20 mouse cellular contexts compared by ENCODE assay signal in the genomic region with DNA sequence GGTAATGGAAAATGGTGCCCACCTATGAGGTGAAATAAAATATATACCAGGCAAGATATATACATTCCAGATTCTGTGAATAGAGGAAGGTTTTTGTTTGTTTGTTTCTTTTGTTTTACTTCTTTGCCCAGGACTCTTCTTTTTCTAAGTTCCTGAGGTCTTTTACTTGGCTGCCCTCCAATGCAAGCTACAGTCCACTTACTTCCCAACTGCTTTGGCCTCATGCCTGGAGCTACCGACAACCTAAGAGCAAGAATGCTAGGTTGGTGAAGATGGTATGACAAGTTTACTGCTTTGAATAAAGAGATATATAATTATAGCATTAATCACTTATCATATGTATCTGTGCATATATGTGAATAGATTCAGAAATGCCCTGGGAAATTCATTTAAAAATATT.
DNase-seq lines count a peak whose midpoint lies in the region; ATAC-seq and TF ChIP-seq lines count a peak whose summit lies in the region.
"Had no signal": no experiment of that assay in that cellular context is flagged by ENCODE, and none has a peak within 500 bp of the region (broad histone marks: within the 10 kb centered on the region; RNA-seq: fewer than 3 reads in every experiment).

No protein-coding gene starts in this region.

- H3K4me3 ChIP-seq in heart, postnatal 0 days (ENCODE audit: low read depth, low read length), result no peak overlapping the region
- H3K4me3 ChIP-seq in lung, embryonic 14.5 days (ENCODE audit: low read depth, low read length), result no peak overlapping the region
- H3K4me3 ChIP-seq: erythroblast, embryonic 14.5 days; heart, embryonic 13.5 days; layer of hippocampus, adult 2 months; left cerebral cortex, adult 2 months; limb, embryonic 12.5 days; liver, embryonic 15.5 days; neural tube, embryonic 12.5 days; stomach, embryonic 15.5 days had no signal

- no peak overlapping the region for H3K9ac ChIP-seq in heart, postnatal 0 days (replicated peaks; ENCODE audit: low read depth, low read length)
- H3K9ac ChIP-seq in lung, embryonic 14.5 days, result no peak overlapping the region
- H3K9ac ChIP-seq: heart, embryonic 13.5 days; limb, embryonic 12.5 days; liver, embryonic 15.5 days; neural tube, embryonic 12.5 days; stomach, embryonic 15.5 days had no signal

- ATAC-seq in heart, postnatal 0 days (ENCODE audit: insufficient read depth, low read depth), result no peak
- ATAC-seq in lung, embryonic 14.5 days (ENCODE audit: insufficient read depth), result no peak
- no peak for ATAC-seq in megakaryocyte progenitor cell, adult 5-6 weeks (replicated peaks; ENCODE audit: poor library complexity)
- ATAC-seq: forebrain, embryonic 14.5 days had no signal

- TF ChIP-seq CTCF in heart, postnatal 0 days (IDR thresholded peaks at IDR 0.05; ENCODE audit: low read depth), result no peak
- no peak for TF ChIP-seq CTCF in lung, embryonic 14.5 days (IDR thresholded peaks at IDR 0.05; ENCODE audit: low read depth)

- H3K27ac ChIP-seq in heart, postnatal 0 days (ENCODE audit: low read depth), result no peak overlapping the region
- no peak overlapping the region for H3K27ac ChIP-seq in lung, embryonic 14.5 days (ENCODE audit: low read depth)
- H3K27ac ChIP-seq: heart, embryonic 13.5 days; layer of hippocampus, adult 2 months; left cerebral cortex, adult 2 months; limb, embryonic 12.5 days; liver, embryonic 15.5 days; neural tube, embryonic 12.5 days; stomach, embryonic 15.5 days had no signal

- no peak for TF ChIP-seq EP300 in heart, postnatal 0 days (IDR thresholded peaks at IDR 0.05; ENCODE audit: low read depth)

- DNase-seq in adrenal gland, postnatal 14 days, result peak; percentile 14
- no peak for DNase-seq in adrenal gland, adult 18-20 months (ENCODE audit: low spot score in 2 of 2)
- peak; percentile 63 for DNase-seq in heart, postnatal 0 days (ENCODE audit: low spot score)
- no peak for DNase-seq in heart, postnatal 25 days (ENCODE audit: low spot score)
- peak; percentile 18 for DNase-seq in lung, embryonic 14.5 days
- DNase-seq in lung, postnatal 4 days, result no peak
- peak; percentile 73 to 75 for DNase-seq in kidney, postnatal 36 days
- DNase-seq: gastrocnemius, postnatal 36 days; lung, postnatal 14 days; thymus, adult 2 months had no signal

- H3K4me2 ChIP-seq in heart, postnatal 0 days (ENCODE audit: low read depth, low read length), result no peak overlapping the region
- no peak overlapping the region for H3K4me2 ChIP-seq in lung, embryonic 14.5 days
- H3K4me2 ChIP-seq: heart, embryonic 13.5 days; limb, embryonic 12.5 days; liver, embryonic 15.5 days; neural tube, embryonic 12.5 days; stomach, embryonic 15.5 days had no signal

- no peaks in the 10 kb centered on the region for H3K4me1 ChIP-seq in heart, postnatal 0 days (ENCODE audit: control insufficient read depth, insufficient read depth)
- no peaks in the 10 kb centered on the region for H3K4me1 ChIP-seq in lung, embryonic 14.5 days (ENCODE audit: insufficient read depth)
- H3K4me1 ChIP-seq: limb, embryonic 12.5 days; liver, embryonic 15.5 days; neural tube, embryonic 12.5 days; stomach, embryonic 15.5 days had no signal

- intact Hi-C loops in heart, postnatal 25 days (cut with DNase I), result no loop called here

- no peaks in the 10 kb centered on the region for H3K36me3 ChIP-seq in heart, postnatal 0 days (replicated peaks; ENCODE audit: control insufficient read depth, insufficient read depth, low read length)
- no peaks in the 10 kb centered on the region for H3K36me3 ChIP-seq in lung, embryonic 14.5 days (ENCODE audit: insufficient read depth)
- H3K36me3 ChIP-seq: heart, embryonic 13.5 days; limb, embryonic 12.5 days; liver, embryonic 15.5 days; neural tube, embryonic 12.5 days; stomach, embryonic 15.5 days had no signal

- WGBS in heart, postnatal 0 days, result 12% methylated on average over 1 of the region's 1 CpGs
- WGBS in lung, embryonic 14.5 days, result 39% methylated on average over 1 of the region's 1 CpGs

- no peaks in the 10 kb centered on the region for H3K9me3 ChIP-seq in heart, postnatal 0 days (replicated peaks; ENCODE audit: control insufficient read depth, low read length)
- H3K9me3 ChIP-seq in lung, embryonic 14.5 days (ENCODE audit: low read depth, low read length), result no peaks in the 10 kb centered on the region
- H3K9me3 ChIP-seq: heart, embryonic 13.5 days; limb, embryonic 12.5 days; liver, embryonic 15.5 days; neural tube, embryonic 12.5 days; stomach, embryonic 15.5 days had no signal

- no peaks in the 10 kb centered on the region for H3K27me3 ChIP-seq in heart, postnatal 0 days (ENCODE audit: control insufficient read depth, insufficient read depth, low read length)
- H3K27me3 ChIP-seq in lung, embryonic 14.5 days (ENCODE audit: insufficient read depth, low read length), result no peaks in the 10 kb centered on the region
- H3K27me3 ChIP-seq: heart, embryonic 13.5 days; limb, embryonic 12.5 days; liver, embryonic 15.5 days; neural tube, embryonic 12.5 days; stomach, embryonic 15.5 days had no signal

Comparison
In these comparisons a context has a peak if more than half of its experiments do, and no peak if none do; other contexts are left out.
1. DNase-seq: peak in adrenal gland, postnatal 14 days (single experiment), heart, postnatal 0 days (single experiment), lung, embryonic 14.5 days (single experiment) and kidney, postnatal 36 days (2 of 2); none in adrenal gland, adult 18-20 months (0 of 2), heart, postnatal 25 days (single experiment) and lung, postnatal 4 days (0 of 2).